Mouse (Mus musculus) cerebral cortex, adult 2 months (tissue): ENCODE results near the gene Qars.

Source experiments
- WGBS: fragments of 180-500 bp; shearing (Covaris S2); methylation state at CpG from one replicate; pipeline ENCODE4 v1.1.7; 2018; 5-methylcytosine and 5-hydroxymethylcytosine counted together

The Qars gene

DNA sequence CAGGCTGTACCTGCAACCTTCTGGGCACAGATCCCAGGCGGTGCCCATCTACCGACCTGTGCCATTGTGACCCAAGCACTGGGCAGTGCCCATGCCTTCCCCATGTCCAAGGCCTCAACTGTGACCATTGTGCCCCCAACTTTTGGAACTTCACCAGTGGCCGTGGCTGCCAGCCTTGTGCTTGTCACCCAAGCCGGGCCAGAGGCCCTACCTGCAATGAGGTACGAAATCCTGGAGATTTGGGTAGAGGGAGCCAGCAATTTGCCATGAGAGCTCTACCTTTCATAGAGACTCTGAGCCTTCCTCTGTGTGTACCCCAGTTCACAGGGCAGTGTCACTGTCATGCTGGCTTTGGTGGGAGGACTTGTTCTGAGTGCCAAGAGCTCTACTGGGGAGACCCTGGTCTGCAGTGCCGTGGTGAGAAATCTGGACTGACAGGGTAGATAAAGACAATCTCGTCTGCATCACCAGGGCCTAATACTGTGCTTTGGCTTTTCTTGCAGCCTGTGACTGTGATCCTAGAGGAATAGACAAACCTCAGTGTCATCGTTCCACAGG, 20.5 kb upstream of the Qars start:
- 93% methylated on average over 8 of the region's 8 CpGs for WGBS

DNA sequence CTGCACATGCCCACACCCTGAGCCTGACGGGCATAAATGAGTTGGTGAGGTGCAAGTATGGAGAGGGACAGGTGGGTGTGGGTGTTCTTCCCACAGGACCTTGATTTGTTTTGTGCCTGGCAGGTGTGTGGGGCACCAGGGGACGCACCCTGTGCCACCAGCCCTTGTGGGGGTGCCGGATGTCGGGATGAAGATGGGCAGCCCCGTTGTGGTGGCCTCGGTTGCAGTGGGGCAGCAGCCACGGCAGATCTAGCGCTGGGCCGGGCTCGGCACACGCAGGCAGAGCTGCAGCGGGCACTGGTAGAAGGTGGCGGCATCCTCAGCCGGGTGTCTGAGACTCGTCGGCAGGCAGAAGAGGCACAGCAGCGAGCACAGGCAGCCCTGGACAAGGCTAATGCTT, 19.1 kb upstream of the Qars start:
- WGBS: 96% methylated on average over 17 of the region's 17 CpGs

DNA sequence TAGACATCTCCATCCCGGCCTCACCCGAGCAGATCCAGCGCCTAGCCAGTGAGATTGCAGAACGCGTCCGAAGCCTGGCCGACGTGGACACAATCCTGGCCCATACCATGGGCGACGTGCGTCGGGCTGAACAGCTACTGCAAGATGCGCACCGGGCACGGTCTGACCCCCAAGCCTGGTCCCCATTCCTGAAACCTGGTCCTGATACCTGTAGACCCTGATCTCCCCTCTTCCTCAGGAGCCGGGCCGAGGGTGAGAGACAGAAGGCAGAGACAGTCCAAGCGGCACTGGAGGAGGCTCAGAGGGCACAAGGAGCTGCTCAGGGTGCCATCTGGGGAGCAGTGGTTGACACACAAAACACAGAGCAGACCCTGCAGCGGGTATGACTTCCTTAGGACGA, 18.3 kb upstream of the Qars start:
- 94% methylated on average over 20 of the region's 20 CpGs for WGBS

DNA sequence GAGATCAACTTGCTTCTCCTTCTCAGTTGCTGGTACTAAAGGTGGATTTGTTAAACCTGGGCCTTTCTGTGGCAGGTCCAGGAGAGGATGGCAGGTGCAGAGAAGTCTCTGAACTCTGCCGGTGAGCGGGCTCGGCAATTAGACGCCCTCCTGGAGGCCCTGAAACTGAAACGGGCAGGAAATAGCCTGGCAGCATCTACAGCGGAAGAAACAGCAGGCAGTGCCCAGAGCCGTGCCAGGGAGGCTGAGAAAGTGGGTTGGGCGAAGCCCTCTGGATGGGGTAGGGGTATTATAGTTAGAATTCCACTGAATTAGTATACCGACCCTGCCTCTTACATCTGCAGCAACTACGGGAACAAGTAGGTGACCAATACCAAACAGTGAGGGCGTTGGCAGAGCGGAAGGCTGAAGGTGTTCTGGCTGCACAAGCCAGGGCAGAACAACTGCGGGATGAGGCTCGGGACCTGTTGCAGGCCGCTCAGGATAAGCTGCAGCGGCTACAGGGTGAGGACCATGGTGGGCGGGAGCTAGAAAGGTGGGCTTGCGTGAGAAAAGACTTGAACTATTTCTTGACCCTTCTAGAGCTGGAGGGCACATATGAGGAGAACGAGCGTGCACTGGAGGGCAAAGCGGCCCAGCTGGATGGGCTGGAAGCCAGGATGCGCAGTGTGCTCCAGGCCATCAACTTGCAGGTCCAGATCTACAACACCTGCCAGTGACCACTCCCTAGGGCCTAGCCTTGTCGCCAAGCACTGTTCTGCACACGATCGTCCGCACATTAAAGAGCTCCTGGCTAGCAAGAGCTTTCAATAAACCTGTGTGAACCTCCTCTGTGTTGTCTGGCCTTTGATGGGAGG, 17.6 kb upstream of the Qars start:
- 49% methylated on average over 26 of the region's 26 CpGs for WGBS

DNA sequence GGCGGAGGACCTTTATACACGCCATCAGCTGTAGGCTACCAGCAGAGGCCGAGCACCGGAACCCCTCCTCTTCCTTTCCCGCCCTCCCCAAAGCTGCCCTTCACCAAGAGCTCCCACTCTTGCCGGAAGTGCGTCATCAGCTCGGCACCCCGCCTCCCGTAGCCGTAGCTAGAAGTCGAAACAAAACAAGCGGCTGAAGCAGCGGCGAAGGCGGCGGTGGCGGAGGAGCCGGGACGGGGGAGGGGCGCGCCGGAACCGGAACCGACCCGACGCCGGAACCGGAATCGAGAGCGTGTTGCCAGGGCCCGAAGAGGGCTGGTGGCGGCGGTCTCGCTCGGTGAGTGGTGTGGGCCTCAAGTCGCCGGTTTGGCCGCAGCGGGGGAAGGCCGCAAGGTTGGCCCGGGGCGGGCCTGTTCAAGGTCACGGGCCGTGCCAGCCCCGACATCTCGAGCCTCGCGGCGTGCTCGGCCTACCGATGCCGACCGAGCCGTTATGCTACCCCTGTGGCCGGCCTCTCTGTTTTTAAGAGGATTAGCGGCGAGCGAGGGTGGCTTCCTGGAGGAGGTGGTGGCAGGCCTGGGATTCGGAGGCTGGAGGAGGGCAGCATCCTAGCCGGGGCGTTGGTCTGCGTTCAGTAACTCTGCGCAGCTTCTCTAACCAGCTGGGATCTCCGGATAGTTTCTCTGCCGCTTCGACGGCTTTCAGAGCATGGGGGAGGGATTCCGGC, 16.8 kb upstream of the Qars start, which contains the start of gene Usp19:
Gene Usp19, plus strand, starts transcription at position 44 of the 727 bp plus-strand sequence.
- under 1% methylated on average over 69 of the region's 69 CpGs for WGBS

- WGBS: 3% methylated on average over 12 of the region's 12 CpGs
These were observed 16.3 kb upstream of the Qars start for GRCm38 (mm10) chr9:108491286-108491580.

GRCm38 (mm10) chr9:108492043-108492750, 15.3 kb upstream of the Qars start:
- WGBS: 64% methylated on average over 16 of the region's 16 CpGs

- 90% methylated on average over 8 of the region's 8 CpGs for WGBS
These were observed 14.3 kb upstream of the Qars start for GRCm38 (mm10) chr9:108493246-108493645.

DNA sequence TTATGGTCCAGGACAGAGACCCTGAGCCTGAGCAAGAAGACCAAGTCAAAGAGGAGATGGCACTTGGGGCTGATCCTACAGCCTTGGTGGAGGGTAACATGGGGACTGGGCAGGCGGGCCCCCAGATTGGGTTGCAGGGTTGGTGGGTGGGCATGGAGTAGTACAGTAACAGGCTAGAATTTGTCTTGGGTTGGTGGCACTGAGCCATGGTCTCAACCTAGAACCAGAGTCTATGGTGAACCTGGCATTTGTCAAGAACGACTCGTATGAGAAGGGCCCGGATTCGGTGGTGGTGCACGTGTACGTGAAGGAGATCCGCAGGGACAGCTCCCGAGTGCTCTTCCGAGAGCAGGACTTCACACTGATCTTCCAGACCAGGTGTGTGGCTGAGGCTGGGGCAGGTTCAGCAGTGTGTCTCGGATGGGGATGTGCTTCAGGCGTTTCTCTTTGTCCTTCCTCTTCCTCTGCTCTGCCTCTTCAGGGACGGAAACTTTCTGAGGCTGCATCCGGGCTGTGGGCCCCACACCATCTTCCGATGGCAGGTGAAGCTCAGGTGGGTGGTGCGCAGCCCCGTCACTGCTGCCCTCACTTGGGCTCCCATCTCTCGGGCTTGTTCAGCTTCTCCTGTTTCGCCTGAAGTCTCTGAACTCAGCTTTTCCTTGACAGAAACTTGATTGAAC, 13.2 kb upstream of the Qars start:
- 94% methylated on average over 19 of the region's 19 CpGs for WGBS

DNA sequence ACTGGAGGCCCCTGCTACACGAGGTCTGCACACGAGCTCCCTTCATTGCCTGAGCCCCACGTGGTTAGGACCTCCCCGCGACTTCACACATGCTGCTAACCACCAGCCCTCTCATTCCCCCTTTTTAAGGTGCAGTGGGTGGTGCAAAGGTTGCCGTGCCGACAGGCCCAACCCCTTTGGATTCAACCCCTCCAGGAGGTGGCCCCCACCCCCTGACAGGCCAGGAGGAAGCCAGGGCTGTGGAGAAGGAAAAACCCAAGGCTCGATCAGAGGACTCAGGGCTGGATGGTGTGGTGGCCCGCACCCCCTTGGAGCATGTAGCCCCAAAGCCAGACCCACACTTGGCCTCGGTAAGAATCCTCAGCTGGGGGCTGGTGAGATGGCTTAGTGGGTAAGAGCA, 12.6 kb upstream of the Qars start:
- WGBS: 78% methylated on average over 10 of the region's 10 CpGs

- 94% methylated on average over 7 of the region's 7 CpGs for WGBS
These were observed 8.3 kb upstream of the Qars start for GRCm38 (mm10) chr9:108499231-108499630.

DNA sequence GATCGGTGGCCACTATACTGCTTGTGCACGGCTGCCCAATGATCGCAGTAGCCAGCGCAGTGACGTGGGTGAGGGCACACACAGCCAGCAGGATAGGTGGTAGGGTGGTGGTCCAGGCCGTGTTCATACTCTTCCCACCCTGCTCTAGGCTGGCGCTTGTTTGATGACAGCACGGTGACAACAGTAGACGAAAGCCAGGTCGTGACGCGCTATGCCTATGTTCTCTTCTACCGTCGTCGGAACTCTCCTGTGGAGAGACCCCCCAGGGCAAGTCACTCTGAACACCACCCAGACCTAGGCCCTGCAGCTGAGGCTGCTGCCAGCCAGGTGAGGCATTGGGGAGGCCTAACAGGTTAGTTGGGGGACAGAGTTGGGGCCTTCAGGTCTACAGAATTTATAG, 7.6 kb upstream of the Qars start:
- WGBS: 95% methylated on average over 15 of the region's 15 CpGs

DNA sequence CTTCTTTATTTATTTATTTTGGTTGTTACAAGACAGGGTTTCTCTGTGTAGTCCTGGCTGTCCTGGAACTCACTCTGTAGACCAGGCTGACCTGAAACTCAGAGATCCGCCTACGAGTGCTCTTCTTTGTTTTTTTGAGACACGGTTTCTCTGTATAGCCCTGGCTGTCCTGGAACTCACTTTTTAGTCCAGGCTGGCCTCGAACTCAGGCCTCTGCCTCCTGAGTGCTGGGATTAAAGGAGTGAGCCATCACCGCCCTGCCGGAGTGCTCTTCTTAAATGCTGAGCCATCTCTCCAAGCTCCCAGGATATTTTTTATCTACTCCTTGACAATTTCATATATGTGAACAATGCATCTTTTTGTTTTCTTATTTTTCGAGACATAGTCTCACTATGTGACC, 605 bp upstream of the Qars start:
- WGBS: 91% methylated on average over 7 of the region's 7 CpGs

DNA sequence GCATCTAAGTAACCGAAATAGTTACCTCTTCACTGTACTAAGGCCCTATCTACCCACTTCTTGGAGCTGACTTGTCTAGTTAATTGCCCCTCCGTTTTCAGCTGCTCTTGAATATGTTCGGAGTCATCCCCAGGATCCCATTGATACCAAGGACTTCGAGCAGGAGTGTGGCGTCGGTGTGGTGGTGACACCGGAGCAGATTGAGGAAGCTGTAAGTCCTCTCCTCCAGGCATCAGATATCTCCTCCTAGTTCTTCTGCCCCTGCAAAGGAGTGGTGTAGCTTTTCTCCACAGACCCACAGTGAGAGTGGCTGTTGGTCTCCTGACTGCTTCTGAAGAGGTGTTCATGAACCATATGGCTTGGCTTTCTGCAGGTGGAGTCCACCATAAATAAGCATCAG, 1.3 kb downstream of the Qars start:
- 84% methylated on average over 7 of the region's 7 CpGs for WGBS

DNA sequence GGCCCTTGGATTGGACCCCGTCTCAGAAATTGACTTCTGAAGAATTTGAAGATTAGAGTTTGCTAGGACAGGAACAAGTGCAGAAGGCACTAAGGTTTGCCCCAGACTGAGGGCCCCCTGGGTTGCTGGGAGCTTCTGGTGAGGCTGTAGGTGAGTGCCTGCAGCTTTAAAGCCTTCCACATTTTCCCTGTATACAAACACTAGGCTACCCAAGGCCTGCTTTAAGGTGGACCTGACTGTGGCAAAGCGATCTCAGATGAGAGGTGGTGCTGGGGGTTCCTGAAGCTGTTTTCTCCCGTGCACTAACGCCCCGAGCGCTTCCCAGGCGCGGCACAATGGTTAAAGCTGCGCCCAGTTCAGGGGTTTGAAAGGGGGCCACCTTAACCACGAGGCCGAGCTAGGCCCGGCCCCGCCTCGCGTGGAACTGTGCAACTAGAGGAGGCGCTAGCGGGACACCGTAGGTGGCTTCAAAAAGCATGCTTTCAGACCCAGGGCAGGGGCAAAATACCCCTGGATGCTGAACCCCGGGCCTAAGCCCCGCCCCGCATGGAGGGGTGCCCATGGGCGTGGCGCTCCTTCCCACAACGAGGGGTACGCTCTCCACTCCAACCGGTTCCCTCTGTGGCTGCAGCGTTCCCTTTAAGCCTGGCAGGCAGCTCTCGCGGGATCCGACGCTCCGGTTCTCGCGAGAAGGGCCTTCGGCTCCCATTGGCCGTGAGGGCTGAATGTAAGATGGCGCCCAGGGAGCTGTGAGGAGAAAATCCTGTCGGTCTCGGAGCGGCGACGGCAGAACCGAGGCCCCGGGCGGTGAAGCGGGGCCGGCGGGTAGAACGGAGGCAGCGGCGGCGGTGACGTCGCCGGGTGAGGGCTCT, 9.1 kb downstream of the Qars start, which contains the start of gene Qrich1:
Gene Qrich1, plus strand, starts transcription at position 427 of the 872 bp plus-strand sequence.
- under 1% methylated on average over 53 of the region's 55 CpGs for WGBS

DNA sequence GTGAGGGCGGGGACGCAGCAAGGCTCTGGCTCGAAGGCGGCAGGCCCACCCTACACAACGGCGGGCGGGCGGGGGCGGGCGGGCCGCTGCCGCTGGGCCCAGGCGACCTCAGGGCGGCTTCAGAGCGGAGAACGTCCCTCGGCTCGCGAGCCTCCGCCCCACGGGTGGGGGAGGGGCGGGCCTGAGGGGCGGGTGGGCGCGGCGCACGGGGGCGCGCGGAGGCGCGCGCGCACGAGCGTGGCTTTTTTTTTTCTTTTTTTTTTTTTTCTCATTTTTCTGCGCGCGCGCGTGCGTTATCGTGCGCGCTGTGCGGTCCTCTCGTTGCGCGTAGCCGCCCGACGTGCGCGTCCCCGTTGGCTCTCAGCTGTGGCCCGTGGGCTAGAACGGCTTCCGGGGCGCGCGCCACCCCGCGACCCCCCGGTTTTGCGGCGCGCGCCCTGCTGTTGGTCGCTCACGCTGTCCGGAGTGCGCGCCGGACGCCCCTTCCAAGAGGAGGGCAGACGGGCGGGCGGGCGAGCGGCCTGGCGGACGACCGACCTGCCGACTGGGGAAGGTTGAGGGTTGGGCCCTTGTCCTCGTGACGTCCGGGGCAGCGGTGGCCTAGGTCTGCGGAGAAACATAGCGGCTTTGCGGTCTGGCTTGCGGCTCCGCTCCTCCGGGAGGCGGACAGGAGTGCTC, 9.9 kb downstream of the Qars start:
- under 1% methylated on average over 89 of the region's 95 CpGs for WGBS

DNA sequence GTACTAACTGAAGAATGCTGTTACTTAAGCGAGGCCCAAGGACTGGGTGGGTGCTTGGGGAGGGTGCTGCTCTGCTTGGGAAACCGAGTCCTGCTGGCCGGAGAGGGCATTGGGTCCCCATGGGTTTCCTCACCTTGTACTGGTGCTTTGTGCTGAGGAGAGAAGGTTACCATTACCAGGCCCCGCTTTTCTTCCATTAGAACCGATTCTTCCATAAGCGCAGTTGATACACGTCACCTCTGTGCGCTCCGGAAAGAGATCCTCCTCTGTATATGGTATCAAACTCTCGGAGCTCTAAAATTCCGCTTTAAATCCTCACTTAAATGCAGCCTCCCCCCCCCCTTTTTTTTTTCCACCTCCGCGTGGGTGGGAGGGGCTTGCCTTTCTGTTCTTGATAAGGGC, 10.4 kb downstream of the Qars start:
- WGBS: under 1% methylated on average over 13 of the region's 13 CpGs

- 46% methylated on average over 2 of the region's 2 CpGs for WGBS
These were observed 14.1 kb downstream of the Qars start for GRCm38 (mm10) chr9:108521604-108522003.

- WGBS: 87% methylated on average over 4 of the region's 4 CpGs
These were observed 15.8 kb downstream of the Qars start for GRCm38 (mm10) chr9:108523341-108523740.

- 55% methylated on average over 3 of the region's 3 CpGs for WGBS
These were observed 17.9 kb downstream of the Qars start for GRCm38 (mm10) chr9:108525400-108525799.
